Mouse (Mus musculus): ENCODE data around the gene Rab31. TPM values are rescaled to one million over a fixed set of nuclear protein-coding genes. Genes with fewer than 3 reads are reported as not detected.

Gene Rab31
- polyA plus RNA-seq, 1 experiment from 2014 or later: 23.5 TPM

- WGBS: 96% methylated on average over 14 of the region's 14 CpGs
Observed at GRCm38 (mm10) chr17:65763221-65763620, 9.3 kb downstream of the Rab31 start.

GRCm38 (mm10) chr17:65757150-65757549 lies 15.4 kb downstream of the Rab31 start:
- Histone ChIP-seq H3K9ac (ENCODE audit: low read length) (no peak overlapping the region), H3K4me1 (replicated peaks; ENCODE audit: control insufficient read depth, insufficient read depth) (no peaks in the 10 kb centered on the region), H3K27me3 (ENCODE audit: control insufficient read depth, insufficient read depth, low read length) (no peaks in the 10 kb centered on the region), H3K9me3 (ENCODE audit: control insufficient read depth, low read length) (no peaks in the 10 kb centered on the region), H3K4me3 (ENCODE audit: low read depth, low read length) (no peak overlapping the region), H3K27ac (replicated peaks) (no peak overlapping the region), H3K36me3 (ENCODE audit: control insufficient read depth, insufficient read depth, low read length) (no peaks in the 10 kb centered on the region), H3K4me2 (replicated peaks; ENCODE audit: low read depth) (no peak overlapping the region)
- no peak for ATAC-seq (ENCODE audit: low FRiP score, low TSS enrichment)
- 76% methylated on average over 6 of the region's 6 CpGs for WGBS
- DNase-seq (ENCODE audit: low spot score): no peak
- TF ChIP-seq EP300 (optimal IDR thresholded peaks at IDR 0.05): no peak
- TF ChIP-seq CTCF (IDR thresholded peaks at IDR 0.05; ENCODE audit: low read depth): no peak

More at GRCm38 (mm10) chr17:65763221-65763620, 9.3 kb downstream of the Rab31 start:
- H3K4me1 ChIP-seq (replicated peaks; ENCODE audit: control insufficient read depth, insufficient read depth): no peaks in the 10 kb centered on the region
- no peaks in the 10 kb centered on the region for H3K27me3 ChIP-seq (ENCODE audit: control insufficient read depth, insufficient read depth, low read length)
- H3K4me2 ChIP-seq (replicated peaks; ENCODE audit: low read depth): no peak overlapping the region
- ATAC-seq (ENCODE audit: low FRiP score, low TSS enrichment) (no peak), DNase-seq (ENCODE audit: low spot score) (no peak)
- TF ChIP-seq CTCF (IDR thresholded peaks at IDR 0.05; ENCODE audit: low read depth): no peak
- TF ChIP-seq EP300 (optimal IDR thresholded peaks at IDR 0.05): no peak
- no peak overlapping the region for H3K27ac ChIP-seq (replicated peaks)
- no peaks in the 10 kb centered on the region for H3K36me3 ChIP-seq (ENCODE audit: control insufficient read depth, insufficient read depth, low read length)
- no peak overlapping the region for H3K9ac ChIP-seq (ENCODE audit: low read length)
- H3K4me3 ChIP-seq (ENCODE audit: low read depth, low read length): no peak overlapping the region
- H3K9me3 ChIP-seq (ENCODE audit: control insufficient read depth, low read length): no peaks in the 10 kb centered on the region

GRCm38 (mm10) chr17:65755857-65756256 lies 16.7 kb downstream of the Rab31 start:
- no peak for DNase-seq (ENCODE audit: low spot score)
- ATAC-seq (ENCODE audit: low FRiP score, low TSS enrichment): no peak
- 93% methylated on average over 3 of the region's 3 CpGs for WGBS
- no peaks in the 10 kb centered on the region for H3K9me3 ChIP-seq (ENCODE audit: control insufficient read depth, low read length)
- H3K36me3 ChIP-seq (ENCODE audit: control insufficient read depth, insufficient read depth, low read length): no peaks in the 10 kb centered on the region
- TF ChIP-seq EP300 (optimal IDR thresholded peaks at IDR 0.05) (no peak), CTCF (IDR thresholded peaks at IDR 0.05; ENCODE audit: low read depth) (no peak)
- H3K4me3 ChIP-seq (ENCODE audit: low read depth, low read length): no peak overlapping the region
- no peak overlapping the region for H3K4me2 ChIP-seq (replicated peaks; ENCODE audit: low read depth)
- no peaks in the 10 kb centered on the region for H3K4me1 ChIP-seq (replicated peaks; ENCODE audit: control insufficient read depth, insufficient read depth)
- H3K27ac ChIP-seq (replicated peaks): no peak overlapping the region
- no peaks in the 10 kb centered on the region for H3K27me3 ChIP-seq (ENCODE audit: control insufficient read depth, insufficient read depth, low read length)
- no peak overlapping the region for H3K9ac ChIP-seq (ENCODE audit: low read length)

DNA sequence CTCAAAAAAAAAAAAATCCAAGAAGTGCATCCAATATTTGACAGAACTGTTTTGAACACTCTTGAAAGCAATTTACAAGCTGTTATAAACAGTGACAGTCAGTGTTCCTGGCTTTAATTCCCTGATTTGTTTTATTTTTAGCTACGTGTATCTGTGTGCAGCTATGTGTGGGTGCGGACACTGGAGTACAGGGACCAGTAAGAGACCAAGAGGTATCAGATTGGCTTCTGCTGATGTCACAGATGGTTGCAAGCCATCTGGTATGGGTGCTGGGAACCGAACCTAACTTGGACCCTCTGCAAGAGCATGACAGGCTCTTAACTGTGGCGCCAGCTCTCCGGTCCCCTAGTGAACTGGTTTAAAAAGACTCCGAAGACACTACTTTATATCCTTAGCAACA lies 19.4 kb downstream of the Rab31 start:
- Histone ChIP-seq H3K4me2 (replicated peaks; ENCODE audit: low read depth) (no peak overlapping the region), H3K27me3 (ENCODE audit: control insufficient read depth, insufficient read depth, low read length) (no peaks in the 10 kb centered on the region), H3K4me3 (ENCODE audit: low read depth, low read length) (no peak overlapping the region), H3K9ac (ENCODE audit: low read length) (no peak overlapping the region), H3K36me3 (ENCODE audit: control insufficient read depth, insufficient read depth, low read length) (no peaks in the 10 kb centered on the region), H3K9me3 (ENCODE audit: control insufficient read depth, low read length) (no peaks in the 10 kb centered on the region), H3K4me1 (replicated peaks; ENCODE audit: control insufficient read depth, insufficient read depth) (no peaks in the 10 kb centered on the region), H3K27ac (replicated peaks) (no peak overlapping the region)
- WGBS: 94% methylated on average over 6 of the region's 6 CpGs
- DNase-seq (ENCODE audit: low spot score): no peak
- ATAC-seq (ENCODE audit: low FRiP score, low TSS enrichment): no peak
- TF ChIP-seq EP300 (optimal IDR thresholded peaks at IDR 0.05) (no peak), CTCF (IDR thresholded peaks at IDR 0.05; ENCODE audit: low read depth) (no peak)

GRCm38 (mm10) chr17:65750301-65750700 lies 22.3 kb downstream of the Rab31 start:
- Histone ChIP-seq H3K36me3 (ENCODE audit: control insufficient read depth, insufficient read depth, low read length) (no peaks in the 10 kb centered on the region), H3K9ac (ENCODE audit: low read length) (no peak overlapping the region), H3K27ac (replicated peaks) (no peak overlapping the region), H3K27me3 (ENCODE audit: control insufficient read depth, insufficient read depth, low read length) (no peaks in the 10 kb centered on the region), H3K4me1 (replicated peaks; ENCODE audit: control insufficient read depth, insufficient read depth) (no peaks in the 10 kb centered on the region), H3K9me3 (ENCODE audit: control insufficient read depth, low read length) (no peaks in the 10 kb centered on the region), H3K4me2 (replicated peaks; ENCODE audit: low read depth) (no peak overlapping the region), H3K4me3 (ENCODE audit: low read depth, low read length) (no peak overlapping the region)
- DNase-seq (ENCODE audit: low spot score) (peak; percentile 44), ATAC-seq (ENCODE audit: low FRiP score, low TSS enrichment) (no peak)
- TF ChIP-seq CTCF (IDR thresholded peaks at IDR 0.05; ENCODE audit: low read depth): peak; percentile 61
- no peak for TF ChIP-seq EP300 (optimal IDR thresholded peaks at IDR 0.05)

- no peak for ATAC-seq (ENCODE audit: low FRiP score, low TSS enrichment)
- no peak overlapping the region for H3K4me2 ChIP-seq (replicated peaks; ENCODE audit: low read depth)
- DNase-seq (ENCODE audit: low spot score): no peak
- no peak overlapping the region for H3K9ac ChIP-seq (ENCODE audit: low read length)
- no peaks in the 10 kb centered on the region for H3K36me3 ChIP-seq (ENCODE audit: control insufficient read depth, insufficient read depth, low read length)
- 92% methylated on average over 7 of the region's 7 CpGs for WGBS
- H3K4me1 ChIP-seq (replicated peaks; ENCODE audit: control insufficient read depth, insufficient read depth): no peaks in the 10 kb centered on the region
- TF ChIP-seq EP300 (optimal IDR thresholded peaks at IDR 0.05) (no peak), CTCF (IDR thresholded peaks at IDR 0.05; ENCODE audit: low read depth) (no peak)
- H3K27me3 ChIP-seq (ENCODE audit: control insufficient read depth, insufficient read depth, low read length): no peaks in the 10 kb centered on the region
- no peaks in the 10 kb centered on the region for H3K9me3 ChIP-seq (ENCODE audit: control insufficient read depth, low read length)
- H3K4me3 ChIP-seq (ENCODE audit: low read depth, low read length): no peak overlapping the region
- H3K27ac ChIP-seq (replicated peaks): no peak overlapping the region
Observed at GRCm38 (mm10) chr17:65749803-65750202, 22.7 kb downstream of the Rab31 start.

All from stomach, postnatal 0 days (tissue).